Mouse (Mus musculus): ENCODE measurements around the gene Map7. TPM values are rescaled to one million over a fixed set of nuclear protein-coding genes. Genes with fewer than 3 reads are reported as not detected.

The Map7 gene
- 36.6 and 37.5 TPM in 2 replicates for polyA plus RNA-seq (2015; fragmentation: Nextera tagmentation; extraction: Ambion mirVana)

- Histone ChIP-seq H3K27me3 (replicated peaks) (peaks cover 8% of the 10 kb centered on the region; the same call in 1 of the 2 replicates), H3K9ac (peak within 1 kb of the TSS; percentile 83), H3K9me3 (no peaks in the 10 kb centered on the region), H3K4me3 (replicated peaks) (peak within 1 kb of the TSS; percentile 76), H3K4me2 (replicated peaks) (peak within 1 kb of the TSS; percentile 91), H3K4me1 (replicated peaks) (0 out of 2 replicates have a peak, but pooled peaks cover 2% of the 10 kb centered on the region), H3K27ac (peak within 1 kb of the TSS; percentile 56), H3K36me3 (no peaks in the 10 kb centered on the region)
- peak; percentile 57 for ATAC-seq
- 6% methylated on average over 40 of the region's 51 CpGs for WGBS
These were observed at the start of gene Map7 for GRCm38 (mm10) chr10:20148130-20148772. TSS of gene Map7 (plus strand) at chr10:20148471.

- Histone ChIP-seq H3K9me3 (no peaks in the 10 kb centered on the region), H3K27ac (no peak overlapping the region), H3K4me1 (replicated peaks) (0 out of 2 replicates have a peak, but pooled peaks cover 9% of the 10 kb centered on the region), H3K4me2 (replicated peaks) (no peak overlapping the region), H3K36me3 (peaks cover 3% of the 10 kb centered on the region; the same call in 1 of the 2 replicates), H3K9ac (no peak overlapping the region), H3K27me3 (replicated peaks) (no peaks in the 10 kb centered on the region), H3K4me3 (replicated peaks) (no peak overlapping the region)
- no peak for ATAC-seq
- WGBS = 83% methylated on average over 6 of the region's 6 CpGs
These were observed 46.8 kb upstream of the Map7 start for GRCm38 (mm10) chr10:20101456-20101855.

DNA sequence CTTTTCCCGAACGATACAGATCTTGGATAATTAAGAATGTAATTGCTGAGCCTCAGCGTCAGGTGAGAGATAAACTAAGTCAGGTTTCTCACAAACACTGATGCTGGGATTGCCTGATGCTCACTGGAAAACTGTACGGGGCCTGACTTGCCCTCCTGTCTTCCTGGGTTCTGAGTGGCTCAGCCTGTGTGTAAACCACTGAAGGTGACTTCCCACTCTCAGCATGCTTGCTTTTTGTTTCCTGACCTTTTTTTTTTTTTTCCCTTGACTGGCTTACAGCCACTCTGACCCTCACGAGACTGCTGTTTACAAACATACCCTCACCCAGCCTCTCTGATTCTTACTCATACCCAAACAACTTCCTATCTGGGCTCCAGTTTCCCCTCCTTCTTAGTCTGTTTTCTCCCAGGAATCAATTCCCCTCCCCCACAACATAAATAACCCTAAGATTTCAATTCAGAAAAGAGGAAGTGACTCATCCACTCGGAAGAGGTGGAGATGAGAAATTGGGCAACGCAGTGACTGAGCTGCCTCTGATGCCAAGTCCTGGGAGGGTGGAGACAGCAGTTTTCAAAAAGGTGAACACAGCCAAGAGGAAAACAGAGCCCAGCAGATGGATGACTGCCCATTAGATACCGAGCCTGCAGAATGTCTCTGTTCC lies 43.9 kb upstream of the Map7 start:
- ATAC-seq = peak; percentile 47
- peaks cover 3% of the 10 kb centered on the region; the same call in 1 of the 2 replicates for H3K36me3 ChIP-seq
- no peak overlapping the region for H3K4me3 ChIP-seq (replicated peaks)
- H3K27ac ChIP-seq = no peak overlapping the region
- 0 out of 2 replicates have a peak, but pooled peaks cover 9% of the 10 kb centered on the region for H3K4me1 ChIP-seq (replicated peaks)
- no peaks in the 10 kb centered on the region for H3K27me3 ChIP-seq (replicated peaks)
- WGBS = 50% methylated on average over 8 of the region's 8 CpGs
- H3K4me2 ChIP-seq (replicated peaks) = 0 out of 2 replicates have a peak overlapping the region, but pooled peaks have one; percentile 2
- no peak overlapping the region for H3K9ac ChIP-seq
- H3K9me3 ChIP-seq = no peaks in the 10 kb centered on the region

DNA sequence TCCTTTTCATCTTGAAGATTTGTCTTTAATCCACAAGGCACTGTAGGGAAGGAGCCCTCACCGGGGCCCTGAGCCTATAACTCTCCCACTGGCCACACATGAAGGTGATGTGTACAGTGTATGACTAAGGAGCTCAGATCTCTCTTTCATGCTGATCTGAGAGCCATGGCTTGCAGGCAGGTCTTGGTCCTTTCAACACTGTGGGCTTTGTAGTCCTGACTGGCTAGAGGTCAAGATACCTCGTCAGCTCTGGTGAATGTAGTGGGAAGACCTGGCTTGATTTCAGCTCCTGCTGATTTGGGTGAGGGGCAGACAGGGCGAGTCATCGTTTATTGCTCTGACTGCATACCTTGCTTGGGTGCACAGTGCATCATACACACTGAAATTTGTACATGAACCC lies 42.7 kb upstream of the Map7 start:
- H3K27ac ChIP-seq = no peak overlapping the region
- 65% methylated on average over 4 of the region's 4 CpGs for WGBS
- no peaks in the 10 kb centered on the region for H3K9me3 ChIP-seq
- H3K4me2 ChIP-seq (replicated peaks) = no peak overlapping the region
- H3K4me1 ChIP-seq (replicated peaks) = 0 out of 2 replicates have a peak, but pooled peaks cover 9% of the 10 kb centered on the region
- no peaks in the 10 kb centered on the region for H3K27me3 ChIP-seq (replicated peaks)
- no peak overlapping the region for H3K9ac ChIP-seq
- peaks cover 3% of the 10 kb centered on the region; the same call in 1 of the 2 replicates for H3K36me3 ChIP-seq
- H3K4me3 ChIP-seq (replicated peaks) = no peak overlapping the region
- ATAC-seq = peak; percentile 39; the same call in 1 of the 2 replicates

- Histone ChIP-seq H3K4me2 (replicated peaks) (no peak overlapping the region), H3K9me3 (no peaks in the 10 kb centered on the region), H3K9ac (no peak overlapping the region), H3K27ac (no peak overlapping the region), H3K4me3 (replicated peaks) (no peak overlapping the region), H3K36me3 (no peaks in the 10 kb centered on the region), H3K27me3 (replicated peaks) (no peaks in the 10 kb centered on the region), H3K4me1 (replicated peaks) (0 out of 2 replicates have a peak, but pooled peaks cover 9% of the 10 kb centered on the region)
- ATAC-seq = no peak
- WGBS = 92% methylated on average over 14 of the region's 14 CpGs
These were observed 41.2 kb upstream of the Map7 start for GRCm38 (mm10) chr10:20107031-20107430.

- Histone ChIP-seq H3K4me1 (replicated peaks) (no peaks in the 10 kb centered on the region), H3K9ac (no peak overlapping the region), H3K27me3 (replicated peaks) (no peaks in the 10 kb centered on the region), H3K36me3 (no peaks in the 10 kb centered on the region), H3K4me3 (replicated peaks) (no peak overlapping the region), H3K9me3 (no peaks in the 10 kb centered on the region), H3K4me2 (replicated peaks) (no peak overlapping the region), H3K27ac (no peak overlapping the region)
- WGBS = 92% methylated on average over 5 of the region's 5 CpGs
- ATAC-seq = no peak
These were observed 36.8 kb upstream of the Map7 start for GRCm38 (mm10) chr10:20111508-20111907.

DNA sequence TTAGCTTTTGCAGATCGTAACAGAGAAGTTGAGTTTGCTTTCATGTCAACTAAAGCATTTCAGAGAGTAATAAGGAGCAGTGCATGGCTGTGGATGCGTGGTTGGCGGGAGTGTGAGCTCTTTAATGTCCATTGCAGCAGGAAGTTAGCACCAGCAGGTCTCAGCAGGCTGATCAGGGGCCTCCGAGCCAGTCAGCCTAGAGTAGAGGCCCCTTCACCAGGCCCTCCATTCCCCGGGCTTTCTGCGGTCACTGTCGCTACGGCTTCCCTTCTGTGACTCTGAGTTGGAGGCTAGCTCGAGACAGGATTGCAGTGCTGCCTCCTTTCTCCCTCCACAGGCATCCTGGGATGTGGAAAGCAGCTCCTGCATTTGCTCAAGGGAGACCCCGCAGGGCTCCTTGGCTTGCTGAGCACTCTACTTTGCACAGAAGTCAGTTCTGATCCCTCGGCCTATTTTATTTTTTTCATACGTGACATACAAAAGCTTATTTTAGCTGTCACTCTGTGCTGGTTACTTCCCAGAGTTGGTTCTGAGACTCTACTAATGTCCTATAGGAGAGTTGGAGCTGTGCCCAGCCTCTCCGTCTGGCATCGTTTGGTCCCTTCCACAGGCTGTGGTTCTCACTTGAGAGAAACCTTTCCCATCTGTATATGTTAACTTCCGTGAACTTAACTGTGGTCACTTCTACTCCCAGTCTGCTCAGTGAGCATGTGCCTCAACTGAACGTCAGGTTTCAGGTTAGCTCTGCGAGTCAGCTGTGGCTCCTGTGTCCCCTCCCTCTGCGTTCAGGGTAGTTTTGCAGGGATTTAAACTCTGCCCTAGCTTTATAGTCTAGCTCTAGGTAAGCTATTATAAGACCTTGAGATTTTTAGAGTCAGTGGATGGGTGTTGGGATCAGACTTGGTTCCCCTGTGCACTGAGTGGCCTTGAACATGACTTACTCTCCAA lies 36.0 kb upstream of the Map7 start:
- H3K9ac ChIP-seq = no peak overlapping the region
- H3K36me3 ChIP-seq = no peaks in the 10 kb centered on the region
- H3K9me3 ChIP-seq = no peaks in the 10 kb centered on the region
- H3K4me2 ChIP-seq (replicated peaks) = no peak overlapping the region
- WGBS = 79% methylated on average over 18 of the region's 18 CpGs
- no peaks in the 10 kb centered on the region for H3K4me1 ChIP-seq (replicated peaks)
- H3K4me3 ChIP-seq (replicated peaks) = no peak overlapping the region
- ATAC-seq = no peak
- H3K27ac ChIP-seq = no peak overlapping the region
- no peaks in the 10 kb centered on the region for H3K27me3 ChIP-seq (replicated peaks)

- no peaks in the 10 kb centered on the region for H3K9me3 ChIP-seq
- H3K27ac ChIP-seq = no peak overlapping the region
- H3K4me2 ChIP-seq (replicated peaks) = no peak overlapping the region
- H3K4me1 ChIP-seq (replicated peaks) = no peaks in the 10 kb centered on the region
- H3K36me3 ChIP-seq = 0 out of 2 replicates have a peak, but pooled peaks cover 4% of the 10 kb centered on the region
- H3K9ac ChIP-seq = no peak overlapping the region
- 90% methylated on average over 15 of the region's 15 CpGs for WGBS
- ATAC-seq = no peak
- H3K4me3 ChIP-seq (replicated peaks) = no peak overlapping the region
- H3K27me3 ChIP-seq (replicated peaks) = no peaks in the 10 kb centered on the region
These were observed 28.5 kb upstream of the Map7 start for GRCm38 (mm10) chr10:20119504-20120425.

- ATAC-seq = no peak
- H3K4me1 ChIP-seq (replicated peaks) = no peaks in the 10 kb centered on the region
- H3K9me3 ChIP-seq = no peaks in the 10 kb centered on the region
- H3K27me3 ChIP-seq (replicated peaks) = no peaks in the 10 kb centered on the region
- H3K27ac ChIP-seq = no peak overlapping the region
- no peak overlapping the region for H3K4me3 ChIP-seq (replicated peaks)
- no peak overlapping the region for H3K9ac ChIP-seq
- H3K4me2 ChIP-seq (replicated peaks) = no peak overlapping the region
- 82% methylated on average over 4 of the region's 4 CpGs for whole genome bisulfite sequencing
- 0 out of 2 replicates have a peak, but pooled peaks cover 4% of the 10 kb centered on the region for H3K36me3 ChIP-seq
These were observed 26.3 kb upstream of the Map7 start for GRCm38 (mm10) chr10:20121981-20122380.

GRCm38 (mm10) chr10:20123401-20123800 lies 24.9 kb upstream of the Map7 start:
- no peak for ATAC-seq
- Histone ChIP-seq H3K4me3 (replicated peaks) (no peak overlapping the region), H3K4me1 (replicated peaks) (no peaks in the 10 kb centered on the region), H3K27me3 (replicated peaks) (no peaks in the 10 kb centered on the region), H3K4me2 (replicated peaks) (no peak overlapping the region), H3K9ac (no peak overlapping the region), H3K9me3 (no peaks in the 10 kb centered on the region), H3K27ac (no peak overlapping the region), H3K36me3 (0 out of 2 replicates have a peak, but pooled peaks cover 4% of the 10 kb centered on the region)
- WGBS = 42% methylated on average over 9 of the region's 9 CpGs

DNA sequence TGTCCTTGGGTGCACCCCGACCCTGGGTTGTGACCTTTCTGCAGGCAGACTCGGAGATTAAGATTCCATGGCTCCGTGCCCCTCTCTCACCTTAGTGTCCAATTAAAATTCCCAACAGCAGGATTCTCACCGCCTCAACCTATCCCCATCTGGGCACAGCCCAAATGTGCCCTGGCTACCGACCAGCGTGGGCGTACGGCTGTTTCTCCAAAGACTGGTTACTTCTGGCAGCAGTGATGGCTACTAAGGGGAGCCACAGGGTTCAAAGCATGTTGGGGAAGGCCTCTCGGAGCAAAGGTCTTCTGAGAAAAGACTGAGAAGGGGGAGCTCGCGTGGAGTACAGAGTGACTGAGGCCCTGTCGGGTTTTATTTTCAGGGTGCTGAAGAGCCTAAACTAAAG lies 23.7 kb upstream of the Map7 start:
- H3K9ac ChIP-seq = no peak overlapping the region

More for the DNA sequence above, 23.7 kb upstream of the Map7 start:
- no peaks in the 10 kb centered on the region for H3K27me3 ChIP-seq (replicated peaks)
- WGBS = 90% methylated on average over 12 of the region's 12 CpGs
- H3K9me3 ChIP-seq = no peaks in the 10 kb centered on the region
- no peaks in the 10 kb centered on the region for H3K4me1 ChIP-seq (replicated peaks)
- no peak overlapping the region for H3K27ac ChIP-seq
- 0 out of 2 replicates have a peak, but pooled peaks cover 4% of the 10 kb centered on the region for H3K36me3 ChIP-seq
- ATAC-seq = 0 out of 2 replicates have a peak, but pooled peaks have one; percentile 21
- no peak overlapping the region for H3K4me2 ChIP-seq (replicated peaks)
- no peak overlapping the region for H3K4me3 ChIP-seq (replicated peaks)

Data from intestine, embryonic 15.5 days (tissue).